ENCODE assay signal across 20 mouse cellular contexts in genomic region chr16:93288036-93288435, GRCm38 (mm10).
DNase-seq lines count a peak whose midpoint lies in the region; ATAC-seq lines count a peak whose summit lies in the region.
"Had no signal": no experiment of that assay in that cellular context is flagged by ENCODE, and none has a peak within 500 bp of the region (broad histone marks: within the 10 kb centered on the region; RNA-seq: fewer than 3 reads in every experiment).

No protein-coding gene starts in this region.

- ATAC-seq in granulocyte monocyte progenitor cell, adult 5-6 weeks (replicated peaks; ENCODE audit: poor library complexity, severe bottlenecking), result peak; percentile 83
- peak; percentile 75 for ATAC-seq in megakaryocyte progenitor cell, adult 5-6 weeks (replicated peaks; ENCODE audit: poor library complexity)
- ATAC-seq: CD4-positive, CD25-positive, alpha-beta regulatory T cell, adult 4 months; forebrain, embryonic 14.5 days; forebrain, embryonic 16.5 days had no signal

- peak; percentile 25 for DNase-seq in lung, postnatal 36 days
- DNase-seq in lung, postnatal 25 days (ENCODE audit: low spot score), result no peak
- DNase-seq in layer of hippocampus, postnatal 25 days (ENCODE audit: extremely low spot score in 1 of 2, low spot score in 1 of 2), result no peak
- no peak for DNase-seq in urinary bladder, adult 18-20 months (ENCODE audit: low spot score in 2 of 2)
- no peak for DNase-seq in heart, adult 8-10 months (ENCODE audit: low spot score)
- DNase-seq: adrenal gland, adult 2 months; adrenal gland, postnatal 10 days; adrenal gland, postnatal 25 days; B cell, adult 2 months; cerebellum, adult 11 months; cerebellum, adult 18-20 months; cerebellum, adult 8-10 months; cerebellum, adult 9-11 months; cerebellum, postnatal 14 days; cerebellum, postnatal 36 days had no signal
